Mouse (Mus musculus): ENCODE data around the gene 1700001K19Rik.
"Not testable (repeated sequence)": the region's sequence is repeated elsewhere in the genome, so short reads cannot be mapped to it uniquely, and the experiment has no call there.

1700001K19Rik gene

DNA sequence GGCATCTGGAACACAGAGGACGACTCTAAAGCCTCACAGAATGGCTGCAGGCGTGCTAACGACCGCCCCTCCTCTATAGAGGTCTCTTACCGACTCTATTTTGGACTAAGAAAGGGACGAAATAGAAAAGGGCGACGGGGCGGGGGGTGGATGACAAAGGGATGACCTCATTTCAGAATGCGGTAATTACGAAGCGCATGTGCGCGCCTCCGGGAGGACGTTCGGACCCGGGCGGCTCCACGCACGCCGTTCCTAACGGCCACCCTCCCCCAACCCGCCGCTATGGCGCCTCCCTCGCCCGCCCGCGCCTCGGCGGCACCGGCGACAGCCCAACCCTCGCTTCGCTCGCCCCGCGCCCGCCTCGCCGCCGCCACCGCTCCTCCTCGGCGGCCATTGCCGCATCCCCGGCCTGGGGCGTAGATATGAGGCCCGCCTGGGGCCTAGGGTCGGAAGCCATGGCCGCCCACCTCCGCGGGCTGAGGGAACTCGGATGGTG is 13.3 kb upstream of the 1700001K19Rik start:
- DNase-seq: peak; percentile 69

DNA sequence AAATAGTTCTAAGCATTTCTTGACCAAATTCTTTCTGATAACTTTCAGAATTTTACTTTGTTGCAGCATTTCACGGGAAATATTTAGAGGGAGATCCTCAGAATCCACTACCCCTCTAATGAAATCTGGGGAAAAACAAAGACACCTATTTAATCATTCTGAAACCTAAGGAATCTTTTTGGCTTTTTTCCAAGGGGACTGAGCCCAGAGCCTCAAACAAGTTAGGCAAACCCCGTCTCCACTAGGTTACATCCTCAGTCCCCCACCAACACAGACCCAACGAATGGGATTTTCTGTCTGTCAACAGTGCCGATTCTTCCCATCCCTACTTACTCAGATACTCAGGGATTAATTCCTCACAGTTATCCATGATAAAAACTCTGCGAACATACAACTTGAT is 11.0 kb upstream of the 1700001K19Rik start:
- not testable (repeated sequence) for DNase-seq

DNA sequence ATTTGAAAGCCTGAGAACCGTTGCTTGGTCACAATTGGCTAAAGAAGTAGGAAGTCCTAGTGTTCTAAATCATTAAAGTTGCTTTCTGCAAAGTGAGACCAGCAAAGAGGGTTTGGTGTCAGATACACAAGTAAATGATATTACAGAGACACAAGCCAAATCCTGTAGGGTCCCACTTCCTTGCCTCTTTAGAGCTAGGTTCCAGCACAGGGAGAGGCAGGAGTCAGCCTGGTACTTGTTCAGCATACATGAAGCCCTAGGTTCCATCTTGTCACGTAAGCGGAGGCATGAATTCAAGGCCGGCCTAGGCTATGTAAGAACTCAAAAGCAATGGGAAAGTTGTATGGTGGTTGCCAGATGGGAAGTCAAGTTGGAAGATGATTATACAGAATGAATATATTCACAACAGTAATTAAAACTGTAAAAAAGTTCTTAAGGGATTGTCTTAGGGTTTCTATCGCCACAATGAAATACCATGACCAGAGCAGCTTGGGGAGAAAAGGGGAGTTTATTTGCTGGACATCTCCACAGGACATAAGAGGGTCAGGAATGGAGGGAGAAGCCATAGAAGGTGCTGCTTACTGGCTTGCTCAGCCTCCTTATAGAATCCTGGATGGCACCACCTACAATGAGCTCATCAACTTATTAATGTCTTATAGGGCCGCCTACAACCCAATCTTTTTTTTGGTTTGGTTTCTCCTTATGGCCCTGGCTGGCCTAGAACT is 7.7 kb upstream of the 1700001K19Rik start:
- no peak for DNase-seq

DNA sequence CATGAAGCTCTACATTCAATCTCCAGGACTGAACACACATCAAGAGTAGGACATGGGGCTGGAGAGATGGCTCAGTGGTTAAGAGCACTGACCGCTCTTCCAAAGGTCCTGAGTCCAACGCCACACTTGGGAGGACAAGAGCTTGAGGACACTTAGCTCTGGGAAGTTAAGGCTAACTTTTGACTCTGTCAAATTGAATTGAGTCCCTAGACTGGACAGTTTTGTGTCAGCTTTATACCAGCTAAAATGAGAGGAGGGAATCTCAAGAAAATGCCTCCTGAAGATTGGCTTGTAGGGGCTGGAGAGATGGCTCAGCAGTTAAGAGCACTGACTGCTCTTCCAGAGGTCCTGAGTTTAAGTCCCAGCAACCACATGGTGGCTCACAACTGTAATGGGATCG is 6.5 kb upstream of the 1700001K19Rik start:
- not testable (repeated sequence) for DNase-seq

DNA sequence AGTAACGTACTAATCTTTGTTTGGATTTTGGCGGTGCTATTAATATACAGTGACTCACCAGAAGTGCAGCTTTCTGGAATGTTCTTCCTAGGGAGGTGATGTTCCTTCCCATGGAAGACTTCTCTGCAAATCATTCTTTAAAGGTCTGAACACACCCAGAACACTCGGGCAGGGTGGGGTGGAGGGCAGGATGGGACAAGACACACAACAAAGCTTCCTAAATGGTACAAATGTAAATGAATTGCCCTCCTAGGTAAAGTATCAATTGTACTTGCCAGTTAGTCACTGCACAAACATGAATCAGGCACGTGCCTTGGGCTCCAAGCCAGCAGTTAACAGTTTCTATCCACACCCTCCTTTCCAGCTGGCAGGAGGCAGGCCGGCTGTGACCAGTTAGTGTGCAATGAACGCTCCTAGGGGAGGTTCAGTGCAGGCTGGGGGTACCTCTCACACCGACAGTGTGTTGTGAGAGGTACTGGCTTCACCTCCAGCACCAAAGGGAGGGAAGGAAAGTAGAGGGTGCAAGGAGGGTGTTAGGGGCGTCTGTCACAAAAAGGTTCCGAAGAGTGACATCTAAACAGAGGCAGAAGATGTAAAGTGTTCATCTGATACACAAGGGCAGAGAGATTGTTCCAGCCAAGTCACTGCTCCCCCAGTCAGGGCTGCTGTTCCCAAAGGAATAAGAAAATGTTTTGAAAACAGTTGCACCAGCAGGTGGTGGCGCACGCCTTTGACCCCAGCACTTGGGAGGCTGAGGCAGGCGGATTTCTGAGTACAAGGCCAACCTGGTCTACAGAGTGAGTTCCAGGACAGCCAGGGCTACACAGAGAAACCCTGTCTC is 5.7 kb upstream of the 1700001K19Rik start:
- DNase-seq: no peak

DNA sequence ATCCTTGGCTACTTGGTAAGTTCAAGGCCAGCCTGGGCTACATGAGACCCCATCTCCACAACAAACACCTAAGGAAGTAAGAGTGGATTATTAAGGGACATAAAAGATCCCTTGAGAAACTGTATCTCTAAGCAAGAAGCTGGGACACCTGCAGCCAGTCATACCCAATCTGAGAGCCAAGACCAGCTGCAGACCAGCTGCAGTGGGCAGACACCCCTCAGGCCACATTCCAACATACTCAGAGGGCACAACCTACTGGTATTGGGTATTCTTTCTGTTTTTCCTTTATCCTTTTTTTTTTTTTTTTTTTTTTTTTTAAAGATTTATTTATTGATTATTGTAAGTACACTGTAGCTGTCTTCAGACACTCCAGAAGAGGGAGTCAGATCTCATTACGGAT is 1.2 kb upstream of the 1700001K19Rik start:
- DNase-seq: no peak

DNA sequence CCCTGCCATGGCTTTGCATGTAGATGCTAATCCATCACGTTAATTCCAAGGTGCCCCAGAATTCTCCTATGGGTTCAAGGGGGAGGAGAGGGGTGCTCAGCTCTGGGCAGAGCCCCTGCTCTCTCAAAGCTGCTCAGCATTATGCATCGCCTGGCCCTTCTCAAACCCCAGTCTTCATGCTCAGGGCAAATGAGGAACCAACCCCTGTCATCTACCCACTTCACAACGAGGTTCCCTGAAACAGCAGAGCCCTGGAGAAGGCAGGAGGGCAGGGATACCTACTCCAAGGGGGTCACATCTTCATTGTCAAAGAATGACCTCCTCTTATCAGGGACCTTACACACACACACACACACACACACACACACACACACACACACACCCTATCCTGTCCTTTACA is 541 bp downstream of the 1700001K19Rik start:
- no peak for DNase-seq

DNA sequence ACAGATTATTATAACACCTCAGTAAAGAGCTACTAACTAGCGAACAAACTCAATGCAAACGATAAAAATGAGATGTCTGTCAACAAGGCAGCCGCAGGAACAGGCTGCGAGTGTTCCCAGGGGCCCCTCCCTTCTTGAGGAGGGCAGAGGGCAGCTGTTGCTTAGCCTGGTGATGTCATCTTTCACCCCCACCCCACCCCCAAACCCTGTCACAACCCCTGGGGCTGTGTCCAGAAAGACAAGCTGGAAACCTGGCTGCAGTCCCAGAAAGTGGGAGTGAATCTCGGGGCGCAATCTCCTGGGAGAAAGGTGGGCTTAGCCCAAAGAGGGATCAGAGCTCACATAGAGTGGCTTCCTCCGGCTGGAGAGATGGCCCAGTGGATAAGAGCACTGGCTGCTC is 1.2 kb downstream of the 1700001K19Rik start:
- DNase-seq: no peak

DNA sequence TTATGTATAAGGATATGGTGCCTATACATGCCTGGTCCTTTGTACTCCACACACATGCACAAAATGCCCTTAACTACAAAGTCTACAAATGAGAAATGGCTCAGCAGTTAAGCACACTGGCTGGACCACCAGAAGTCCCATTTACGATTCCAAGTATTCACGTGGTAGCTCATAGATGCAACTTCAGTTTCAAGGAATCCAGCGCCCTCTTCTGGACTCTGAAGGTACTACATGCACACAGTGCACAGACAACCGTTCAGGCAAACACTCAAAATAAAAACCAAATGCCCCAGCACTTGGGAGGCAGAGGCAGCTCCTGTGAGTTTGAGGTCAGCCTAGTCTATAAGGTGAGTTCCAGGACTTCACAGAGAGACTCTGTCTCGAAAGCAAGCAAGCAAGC is 8.2 kb downstream of the 1700001K19Rik start:
- DNase-seq: no peak

DNA sequence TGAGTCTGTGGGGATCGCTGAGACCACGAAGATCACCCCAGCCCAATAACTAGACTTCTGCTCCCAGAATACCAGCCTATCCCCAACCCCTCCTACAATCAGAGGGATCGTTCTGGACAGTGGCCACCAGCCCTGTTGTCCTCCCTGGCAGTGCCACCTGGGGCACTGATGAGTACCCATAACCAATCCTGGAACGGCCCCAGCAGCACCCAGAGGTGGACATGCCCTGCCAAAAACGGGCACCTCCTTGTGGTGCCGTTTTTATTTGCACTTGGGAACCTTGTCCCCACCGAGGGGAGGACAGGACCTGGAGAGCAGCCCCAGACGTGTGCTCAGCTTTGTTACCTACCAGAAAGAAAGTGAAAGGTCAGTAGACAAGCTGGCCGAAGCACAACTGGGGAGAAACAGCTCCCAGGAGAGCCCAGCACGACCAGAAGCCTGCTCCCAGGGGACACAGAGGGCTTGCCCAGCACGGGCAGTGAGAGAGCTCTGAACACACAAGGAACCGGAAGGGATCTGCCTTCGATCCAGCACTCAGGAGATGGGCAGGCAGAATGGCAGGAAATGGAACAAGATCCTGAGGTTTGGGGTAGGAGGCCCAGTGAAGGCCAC is 14.8 kb downstream of the 1700001K19Rik start:
- DNase-seq: no peak

DNA sequence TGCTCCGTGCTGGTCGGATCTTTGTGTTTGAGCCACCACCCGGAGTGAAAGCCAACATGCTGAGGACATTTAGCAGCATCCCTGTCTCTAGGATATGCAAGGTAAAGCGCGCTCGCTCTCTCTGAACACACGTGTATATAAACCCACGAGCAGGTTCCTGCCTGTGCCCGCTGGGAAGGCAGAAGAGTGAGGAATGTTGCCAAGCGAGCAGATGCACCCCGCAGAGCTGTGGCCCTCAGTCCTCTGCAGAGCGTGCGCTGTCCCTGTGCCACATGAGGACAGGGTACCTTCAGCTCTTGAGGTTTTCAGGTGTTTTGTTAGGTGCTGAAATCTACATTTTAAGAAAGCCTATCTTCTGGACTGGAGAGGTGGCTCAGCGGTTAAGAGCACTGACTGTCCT is 20.7 kb downstream of the 1700001K19Rik start:
- DNase-seq: peak; percentile 13

DNA sequence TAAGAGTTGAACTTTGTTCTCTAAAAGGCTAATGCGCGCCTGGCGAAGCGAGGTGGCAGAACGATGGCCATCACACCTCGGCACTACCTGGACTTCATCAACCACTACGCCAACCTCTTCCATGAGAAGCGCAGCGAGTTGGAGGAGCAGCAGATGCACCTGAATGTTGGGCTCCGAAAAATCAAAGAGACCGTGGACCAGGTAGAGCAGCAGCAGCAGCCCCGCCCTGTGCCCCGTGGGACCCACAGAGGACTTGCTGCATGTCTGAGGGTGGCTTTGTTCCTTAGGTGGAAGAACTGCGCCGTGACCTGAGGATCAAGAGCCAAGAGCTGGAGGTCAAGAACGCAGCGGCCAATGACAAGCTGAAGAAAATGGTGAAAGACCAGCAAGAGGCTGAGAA is 31.0 kb downstream of the 1700001K19Rik start:
- no peak for DNase-seq

DNA sequence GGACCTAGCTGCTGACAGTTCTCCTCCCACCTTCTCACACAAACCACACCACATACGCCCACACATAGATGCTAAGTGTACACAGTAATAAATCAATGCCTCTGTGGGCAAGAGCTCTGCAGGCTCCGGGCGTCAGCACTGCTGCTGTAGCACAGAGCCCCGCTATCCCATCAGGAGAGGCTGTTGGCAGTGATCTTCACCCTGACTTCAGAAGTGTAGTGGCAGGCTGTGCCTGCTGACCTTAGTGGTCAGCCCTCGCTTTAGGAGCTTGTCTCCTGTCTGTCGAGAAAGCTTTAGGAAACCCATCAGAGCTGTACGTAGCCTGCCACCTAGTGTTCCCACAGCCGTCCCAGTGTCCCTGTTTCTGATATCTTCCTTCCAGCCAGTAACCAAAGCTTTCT is 32.2 kb downstream of the 1700001K19Rik start:
- no peak for DNase-seq

DNA sequence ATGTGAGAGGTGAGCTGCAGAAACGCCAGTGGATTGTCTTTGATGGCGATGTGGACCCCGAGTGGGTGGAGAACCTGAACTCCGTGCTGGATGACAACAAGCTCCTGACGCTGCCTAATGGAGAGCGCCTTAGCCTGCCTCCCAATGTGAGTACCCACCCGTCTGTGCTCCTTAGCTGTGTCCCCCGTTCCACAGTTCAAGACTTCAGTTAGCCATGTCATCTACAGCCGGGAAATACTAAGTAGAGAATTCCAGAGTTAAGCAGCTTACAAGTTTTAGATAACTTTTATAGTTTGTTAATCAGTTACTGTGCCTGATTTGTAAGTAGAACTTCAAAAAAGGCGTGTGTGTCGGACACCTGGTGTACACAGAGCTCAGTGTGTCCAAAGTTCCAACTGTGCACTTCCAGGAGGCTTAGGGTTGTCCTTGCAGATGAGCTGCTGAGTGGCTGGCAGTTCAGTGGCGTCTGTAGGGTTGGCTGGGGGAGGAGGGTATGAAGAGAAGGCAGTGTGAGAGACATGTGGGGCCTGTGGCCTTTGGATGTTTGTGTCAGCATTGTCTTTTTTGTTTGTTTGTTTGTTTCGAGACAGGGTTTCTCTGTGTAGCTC is 44.8 kb downstream of the 1700001K19Rik start:
- DNase-seq: no peak

DNA sequence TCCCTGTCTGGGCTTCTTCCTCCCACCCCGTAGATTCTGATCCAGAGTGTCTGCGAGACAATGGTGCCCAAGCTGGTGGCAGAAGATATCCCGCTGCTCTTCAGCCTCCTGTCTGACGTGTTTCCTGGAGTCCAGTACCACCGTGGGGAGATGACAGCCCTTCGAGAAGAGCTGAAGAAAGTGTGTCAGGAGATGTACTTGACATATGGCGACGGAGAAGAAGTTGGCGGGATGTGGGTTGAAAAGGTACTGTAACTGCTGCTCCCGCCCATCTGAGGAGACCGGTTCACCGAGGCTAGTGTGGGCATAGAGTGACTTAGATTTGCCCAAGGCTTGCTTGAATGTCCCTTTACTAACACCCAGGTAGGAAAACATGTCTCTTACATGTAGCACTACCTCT is 46.1 kb downstream of the 1700001K19Rik start:
- no peak for DNase-seq

DNA sequence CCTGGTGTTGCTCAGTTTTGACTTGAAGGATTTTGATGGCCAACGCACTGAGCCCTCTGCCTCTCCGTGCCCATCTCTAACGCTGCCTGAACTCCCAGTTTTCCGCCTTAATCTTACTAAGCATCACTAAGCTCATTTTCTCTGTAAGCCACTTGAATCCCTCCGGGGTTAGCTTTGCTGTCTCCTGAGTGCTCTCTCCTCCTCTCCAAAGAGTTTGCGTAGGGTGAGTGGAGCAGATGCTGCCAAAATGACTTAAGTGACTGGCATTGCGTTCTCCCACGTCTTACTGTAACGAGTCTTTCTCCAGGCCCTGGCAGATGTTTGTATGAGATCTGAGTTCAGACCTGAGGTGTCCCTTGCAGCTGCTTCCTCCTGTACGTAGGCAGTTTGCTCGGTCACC is 52.4 kb downstream of the 1700001K19Rik start:
- no peak for DNase-seq
